Mouse (Mus musculus) CH12.LX (cell line): ENCODE data around the gene Scamp2. TPM values are rescaled to one million over a fixed set of nuclear protein-coding genes. Genes with fewer than 3 reads are reported as not detected.

Experiments
- DNase-seq: peaks from one replicate; pipeline ENCODE4 v3.0.0-alpha.2; 2013; ENCODE audit errors: extremely low read depth
- H3K27ac ChIP-seq: 2 replicates; pipeline ENCODE4 v1.5.1; 2012; ENCODE audit warnings: low read depth, mild to moderate bottlenecking, control low read depth, moderate library complexity; ENCODE audit not compliant: insufficient read depth
- H3K27me3 ChIP-seq: replicated peaks from 2 replicates; pipeline ENCODE3; 2012; ENCODE audit warnings: inconsistent platforms
- H3K36me3 ChIP-seq, 2 experiments: replicated peaks in 1 of 2; 2 replicates each; pipeline versions ENCODE3 to v1.6.1; 2012; ENCODE audit warnings: inconsistent platforms in 1 of 2, low read length in 1 of 2, mild to moderate bottlenecking in 1 of 2, mixed read lengths in 1 of 2, moderate library complexity in 1 of 2; ENCODE audit not compliant: control insufficient read depth in 1 of 2, insufficient read depth in 1 of 2
- H3K4me1 ChIP-seq, 2 experiments: 2 replicates each; pipeline ENCODE4 v1.6.1; 2012; ENCODE audit warnings: inconsistent platforms in 1 of 2, moderate library complexity in 1 of 2; ENCODE audit not compliant: insufficient read depth in 2 of 2, control insufficient read depth in 1 of 2
- H3K4me2 ChIP-seq: 2 replicates; pipeline ENCODE4 v1.6.1; 2012; ENCODE audit warnings: low read depth, mild to moderate bottlenecking, control low read depth; ENCODE audit not compliant: poor library complexity, insufficient read depth, severe bottlenecking
- H3K4me3 ChIP-seq, 3 experiments: fragments of 150-350 bp in 1 of 3; sonication (generic) in 1 of 3; replicated peaks in 1 of 3; 2 replicates each; pipeline versions ENCODE3 to v1.5.1; 2011 to 2012; ENCODE audit warnings: low read depth in 2 of 3, low read length in 2 of 3, mild to moderate bottlenecking in 2 of 3, moderate library complexity in 2 of 3, control low read depth in 1 of 3, improper control_type of control experiment in 1 of 3, inconsistent platforms in 1 of 3, mixed read lengths in 1 of 3; ENCODE audit not compliant: poor library complexity in 1 of 3
- H3K79me2 ChIP-seq: replicated peaks from 2 replicates; pipeline ENCODE4 v1.6.1; 2012; ENCODE audit warnings: mild to moderate bottlenecking, moderate library complexity; ENCODE audit not compliant: control insufficient read depth, poor library complexity, insufficient read depth, severe bottlenecking; ENCODE audit errors: extremely low read depth
- H3K9ac ChIP-seq: 2 replicates; pipeline ENCODE4 v1.6.1; 2012; ENCODE audit warnings: low read depth, mild to moderate bottlenecking, control low read depth, moderate library complexity; ENCODE audit not compliant: insufficient read depth
- H3K9me3 ChIP-seq: replicated peaks from 2 replicates; pipeline ENCODE3; 2012; ENCODE audit warnings: low read length, inconsistent platforms, mixed read lengths
- BHLHE40 ChIP-seq: IDR thresholded peaks from 2 replicates; pipeline ENCODE4 v1.6.1; 2011; ENCODE audit warnings: mild to moderate bottlenecking, low read depth, low read length, improper control_type of control experiment
- CHD1 ChIP-seq: IDR thresholded peaks from 2 replicates; pipeline ENCODE4 v1.6.1; 2012; ENCODE audit warnings: low read depth, low read length, improper control_type of control experiment, inconsistent platforms
- E2F4 ChIP-seq: IDR thresholded peaks from 2 replicates; pipeline ENCODE4 v1.6.1; 2011; ENCODE audit warnings: low read depth, low read length, improper control_type of control experiment; ENCODE audit not compliant: insufficient replicate concordance
- JUND ChIP-seq: conservative IDR thresholded peaks from 2 replicates; pipeline ENCODE4 v1.6.1; 2011; ENCODE audit warnings: low read depth, low read length, improper control_type of control experiment
- MAZ ChIP-seq: IDR thresholded peaks from 2 replicates; pipeline ENCODE4 v1.6.1; 2012; ENCODE audit warnings: low read depth, mild to moderate bottlenecking, inconsistent platforms, low read length, improper control_type of control experiment, moderate library complexity
- MEF2A ChIP-seq: IDR thresholded peaks from 2 replicates; pipeline ENCODE4 v1.6.1; 2014; ENCODE audit warnings: low read depth, mild to moderate bottlenecking, inconsistent platforms, low read length, improper control_type of control experiment, borderline replicate concordance
- MYC ChIP-seq: IDR thresholded peaks from 2 replicates; pipeline ENCODE4 v1.6.1; 2011; ENCODE audit warnings: low read depth, mild to moderate bottlenecking, improper control_type of control experiment, low read length
- NELFE ChIP-seq: IDR thresholded peaks from 2 replicates; pipeline ENCODE4 v1.6.1; 2011; ENCODE audit warnings: low read depth, low read length, improper control_type of control experiment
- PAX5 ChIP-seq: IDR thresholded peaks from 2 replicates; pipeline ENCODE4 v1.6.1; 2012; ENCODE audit warnings: low read length, inconsistent platforms, mixed read lengths
- RAD21 ChIP-seq: IDR thresholded peaks from 2 replicates; pipeline ENCODE4 v1.6.1; 2011; ENCODE audit warnings: low read depth, mild to moderate bottlenecking, low read length, improper control_type of control experiment, moderate library complexity
- TCF12 ChIP-seq: IDR thresholded peaks from 2 replicates; pipeline ENCODE4 v1.6.1; 2014; ENCODE audit warnings: low read depth, mild to moderate bottlenecking, inconsistent platforms, low read length, improper control_type of control experiment
- UBTF ChIP-seq: IDR thresholded peaks from 2 replicates; pipeline ENCODE4 v1.6.1; 2012; ENCODE audit warnings: low read depth, mild to moderate bottlenecking, inconsistent platforms, low read length, improper control_type of control experiment, moderate library complexity
- ZC3H11A ChIP-seq: IDR thresholded peaks from 2 replicates; pipeline ENCODE4 v1.6.1; 2012; ENCODE audit warnings: low read depth, mild to moderate bottlenecking, inconsistent platforms, low read length, improper control_type of control experiment
- ZKSCAN1 ChIP-seq: IDR thresholded peaks from 2 replicates; pipeline ENCODE4 v1.6.1; 2012; ENCODE audit warnings: low read depth, inconsistent platforms, low read length, improper control_type of control experiment, borderline replicate concordance
- dilution Hi-C: fragments of 300-500 bp; cut with MboI; formaldehyde crosslinking; loops from 2 replicates; pipeline ENCODE4 v1.14.3; 2020; ENCODE audit warnings: low sequenced_read_pairs; ENCODE audit not compliant: extremely low pct_unique_long_range_greater_than_20kb, extremely low pct_ligation_motif_present
- in situ Hi-C: fragments of 300-500 bp; cut with MboI; formaldehyde crosslinking; loops from 3 replicates; pipeline ENCODE4 v1.14.3; 2019; ENCODE audit warnings: low sequenced_read_pairs, low pct_ligation_motif_present, low pct_unique_long_range_greater_than_20kb, mixed read lengths
- polyA plus RNA-seq: library from polyadenylated mRNA; unstranded; fragments of >175 nt; gene quantifications from 2 replicates; pipeline ENCODE4 v1.2.1, GENCODE M21; 2012; ENCODE audit warnings: low read depth; ENCODE audit not compliant: insufficient read length
- total RNA-seq, 2 experiments: library from RNA; depleted of rRNA; stranded (reverse); fragments of 300-350 nt in 1 of 2; fragments of >200 nt in 1 of 2; gene quantifications; 2 replicates each; pipeline ENCODE4 v1.2.3; 2012 to 2014

Gene Scamp2
- total and polyA plus RNA-seq, 3 experiments, result 46.4 to 91.6 (median 52.2) TPM

- Histone ChIP-seq H3K27ac (no peak overlapping the region), H3K9me3 (no peaks in the 10 kb centered on the region), H3K9ac (no peak overlapping the region), H3K27me3 (no peaks in the 10 kb centered on the region), H3K4me2 (no peak overlapping the region), H3K79me2 (no peaks in the 10 kb centered on the region; the same call in 1 of the 2 replicates), H3K4me3 (no peak overlapping the region)
- in situ Hi-C loops, result no loop called here
- no peak for DNase-seq
- dilution Hi-C loops, result no loop called here
- TF ChIP-seq PAX5 (no peak), E2F4 (no peak), MAZ (no peak), MEF2A (no peak), ZKSCAN1 (no peak), MYC (no peak), ZC3H11A (no peak)
- TF ChIP-seq, all 38 proteins: peak for 0
- Histone ChIP-seq H3K4me1 (peaks cover 0 to 7% of the 10 kb centered on the region in 2 experiments; a peak in 1 of 4 replicates), H3K36me3 (peaks cover 61 to 84% of the 10 kb centered on the region in 2 experiments)
Observed at GRCm38 (mm10) chr9:57574397-57574796, 13.7 kb downstream of the Scamp2 start.

- H3K9ac ChIP-seq, result no peak overlapping the region
- H3K79me2 ChIP-seq, result no peaks in the 10 kb centered on the region; the same call in 1 of the 2 replicates
- H3K9me3 ChIP-seq, result no peaks in the 10 kb centered on the region
- in situ Hi-C loops, result no loop called here
- H3K4me3 ChIP-seq, result no peak overlapping the region
- no peak for DNase-seq
- H3K4me2 ChIP-seq, result no peak overlapping the region
- peaks cover 0 to 7% of the 10 kb centered on the region in 2 experiments; a peak in 1 of 4 replicates for H3K4me1 ChIP-seq
- no peak overlapping the region for H3K27ac ChIP-seq
- TF ChIP-seq RAD21 (no peak), E2F4 (no peak), UBTF (no peak), ZKSCAN1 (no peak), PAX5 (no peak), JUND (no peak), NELFE (no peak)
- TF ChIP-seq, all 38 proteins: peak for 0
- no peaks in the 10 kb centered on the region for H3K27me3 ChIP-seq
- peaks cover 63 to 87% of the 10 kb centered on the region in 2 experiments for H3K36me3 ChIP-seq
- dilution Hi-C loops, result no loop called here
Observed at GRCm38 (mm10) chr9:57575577-57575976, 14.8 kb downstream of the Scamp2 start.

GRCm38 (mm10) chr9:57577144-57577849 is 16.6 kb downstream of the Scamp2 start:
- TF ChIP-seq BHLHE40 (no peak), TCF12 (no peak), CHD1 (no peak)
- dilution Hi-C loops, result no loop called here
- Histone ChIP-seq H3K36me3 (peaks cover 66 to 88% of the 10 kb centered on the region in 2 experiments), H3K27me3 (no peaks in the 10 kb centered on the region), H3K9me3 (no peaks in the 10 kb centered on the region), H3K27ac (no peak overlapping the region), H3K4me2 (no peak overlapping the region), H3K9ac (no peak overlapping the region), H3K4me3 (no peak overlapping the region), H3K4me1 (peaks cover 0 to 7% of the 10 kb centered on the region in 2 experiments; a peak in 1 of 4 replicates), H3K79me2 (no peaks in the 10 kb centered on the region; the same call in 1 of the 2 replicates)
- in situ Hi-C loops, result no loop called here
- DNase-seq, result no peak
